Mouse (Mus musculus) bone marrow, adult 2 months (tissue): Measurements from ENCODE around the gene Cacnb2.

Experiments used
- CTCF ChIP-seq: fragments of 200-500 bp; IDR thresholded peaks from 2 replicates; pipeline ENCODE4 v1.5.1; 2011; ENCODE audit warnings: low read length, control low read depth; ENCODE audit not compliant: control insufficient read depth, insufficient read depth
- POLR2A ChIP-seq: fragments of 200-500 bp; IDR thresholded peaks from 2 replicates; pipeline ENCODE4 v1.6.1; 2011; ENCODE audit warnings: low read depth, mild to moderate bottlenecking, control low read depth, low read length, borderline replicate concordance; ENCODE audit not compliant: control insufficient read depth

DNA sequence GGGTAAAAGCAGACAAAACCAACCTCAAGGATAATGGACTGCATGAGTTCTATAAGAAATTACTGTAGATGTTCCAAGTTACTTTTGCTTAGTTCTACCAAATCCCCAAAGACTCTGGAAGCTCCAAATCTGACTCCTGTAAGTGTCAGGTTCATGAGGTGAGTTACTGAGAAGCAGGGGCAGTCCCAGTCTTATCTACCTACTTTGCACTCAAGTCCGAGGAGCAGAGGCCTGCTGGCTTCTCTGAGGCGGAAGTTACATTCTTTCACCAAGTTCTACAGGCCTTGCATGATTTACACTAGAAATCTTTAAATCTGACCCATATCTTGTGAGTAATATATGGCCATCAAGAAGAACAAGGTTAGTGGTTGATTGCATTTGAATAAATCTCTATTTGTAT is 329.1 kb downstream of the Cacnb2 start:
- no peak for TF ChIP-seq CTCF
- TF ChIP-seq POLR2A: no peak
